Mouse (Mus musculus) mesoderm, embryonic 11.5 days (tissue): Measurements from ENCODE around the gene Tax1bp3.

Experiments
- DNase-seq: peaks from one replicate; pipeline ENCODE4 v3.0.0-alpha.2; 2012; ENCODE audit warnings: low read depth, low spot score

The Tax1bp3 gene

DNA sequence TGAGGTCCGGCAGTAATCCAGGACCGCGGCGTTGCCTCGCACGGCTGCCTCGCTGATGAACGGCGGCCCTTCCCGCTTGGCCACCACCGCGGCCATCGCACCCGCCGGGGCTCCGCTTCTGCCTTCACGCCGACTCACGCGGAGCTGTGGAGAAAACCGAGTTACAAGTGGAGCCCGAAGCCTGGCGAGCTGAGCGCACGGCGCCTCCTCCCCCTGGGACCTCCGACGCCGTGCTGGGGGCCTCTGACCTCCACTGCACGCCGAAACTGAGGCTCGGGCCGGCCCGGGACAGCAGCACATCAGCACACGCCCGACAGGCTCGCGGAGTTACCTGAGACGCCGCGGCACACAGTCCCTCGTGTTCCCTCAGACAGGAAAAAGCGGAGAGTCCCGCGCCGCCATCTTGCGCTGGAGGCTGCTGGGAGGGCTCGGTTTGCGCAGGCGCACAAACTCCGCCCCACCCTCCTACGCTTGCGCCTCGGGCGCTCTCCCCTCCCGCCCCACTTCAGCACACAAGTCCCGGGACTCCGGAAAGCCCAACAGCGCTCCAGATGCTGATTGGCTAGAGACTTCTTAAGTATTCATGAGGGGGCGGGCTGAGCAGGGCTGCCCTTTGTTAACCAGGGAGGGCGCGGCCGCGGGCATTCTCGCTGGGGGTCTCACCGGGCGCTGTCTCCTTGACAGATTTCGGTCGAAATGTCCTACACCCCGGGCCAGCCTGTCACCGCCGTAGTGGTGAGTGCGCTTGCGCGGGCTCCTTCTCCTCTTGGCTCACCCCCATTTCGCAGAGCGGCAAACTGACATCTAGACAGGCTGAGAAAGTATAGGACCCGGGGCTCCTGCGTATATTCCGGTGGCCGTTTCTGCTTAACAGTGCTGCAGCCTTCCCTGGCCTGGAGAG is at the start of gene Tax1bp3, which contains the start of gene Emc6:
Gene Tax1bp3, plus strand, starts transcription at position 476 of the 901 bp plus-strand sequence.
Gene Emc6, minus strand, starts transcription at position 430 of the 901 bp plus-strand sequence.
- peak; percentile 99 for DNase-seq

DNA sequence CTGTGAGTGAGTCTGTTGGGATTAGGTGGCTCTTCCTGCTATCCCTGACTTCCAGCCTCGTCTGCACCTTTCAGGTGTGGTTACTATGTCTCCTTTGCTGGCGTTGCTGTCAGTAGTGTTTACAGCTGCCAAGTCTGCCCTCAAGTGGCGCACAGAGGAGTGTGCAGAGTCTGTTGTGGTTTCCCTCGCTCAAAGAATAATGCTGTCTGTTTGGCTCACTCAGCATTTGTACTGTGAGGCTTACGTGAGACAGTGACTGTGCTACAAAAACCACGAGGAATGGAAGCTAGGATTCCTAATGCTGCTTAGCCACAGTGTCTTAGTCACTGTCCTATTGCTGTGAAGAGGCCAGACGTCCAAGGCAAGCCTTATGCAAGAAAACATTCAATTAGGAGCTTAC is 45.9 kb upstream of the Tax1bp3 start:
- no peak for DNase-seq

DNA sequence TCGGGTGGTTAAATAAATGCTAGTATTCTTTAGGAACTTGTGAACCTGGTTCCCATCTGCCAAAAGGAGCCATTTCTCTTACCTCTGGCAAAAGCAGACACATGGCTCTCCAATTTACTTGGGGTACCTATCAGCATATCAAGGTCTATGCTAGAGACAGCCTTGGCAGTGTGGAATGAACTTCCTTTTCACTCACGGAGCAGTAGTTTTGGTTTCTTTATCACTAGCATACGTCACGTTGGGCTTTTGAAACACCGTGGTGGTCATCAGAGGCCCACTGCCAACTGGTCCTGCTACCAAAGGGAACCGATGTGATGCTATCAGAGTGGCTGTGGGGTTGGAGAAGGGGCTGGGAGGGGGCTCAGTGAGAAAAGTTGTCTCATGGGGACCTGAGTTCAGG is 43.9 kb upstream of the Tax1bp3 start:
- DNase-seq: no peak

DNA sequence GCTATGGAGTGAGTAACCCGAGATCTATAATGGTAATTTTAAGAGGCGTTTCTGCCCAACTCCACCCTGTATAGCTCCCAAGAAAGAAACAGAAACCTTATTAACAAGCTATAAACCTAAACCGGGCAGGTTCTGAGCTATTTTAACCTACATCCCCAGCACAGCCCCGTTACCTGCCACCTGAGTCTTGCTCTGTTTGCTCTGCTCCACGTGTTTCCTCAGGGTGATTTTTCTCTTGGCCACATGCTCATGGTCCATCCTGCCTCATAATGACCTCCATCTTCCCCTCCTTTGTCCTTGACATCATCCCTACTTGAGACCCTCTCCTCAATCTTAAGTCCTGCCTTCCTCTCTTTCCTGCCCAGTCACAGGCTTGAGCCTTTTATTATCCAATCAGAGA is 42.7 kb upstream of the Tax1bp3 start:
- DNase-seq: no peak

DNA sequence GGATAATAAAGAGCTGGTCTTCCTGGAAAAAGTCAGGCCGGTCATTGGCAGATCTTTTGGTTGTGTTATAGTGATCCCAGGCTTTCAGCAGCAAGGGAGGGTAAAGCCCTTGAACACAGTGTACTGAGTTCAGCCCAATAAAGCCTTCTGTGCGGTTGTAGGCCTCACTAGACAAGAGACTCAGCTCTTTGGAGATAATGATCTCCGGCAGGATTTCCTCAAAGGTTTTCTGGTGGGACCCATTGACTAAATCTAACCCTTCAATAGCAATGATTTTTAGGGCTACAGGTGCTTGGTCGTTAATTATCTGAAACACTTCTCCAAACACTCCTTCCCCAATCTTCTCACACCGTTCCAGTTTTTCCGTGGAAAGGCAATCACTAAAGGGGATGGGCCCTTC is 40.3 kb upstream of the Tax1bp3 start:
- no peak for DNase-seq

GRCm38 (mm10) chr11:73137116-73137515 is 39.8 kb upstream of the Tax1bp3 start:
- DNase-seq: no peak

GRCm38 (mm10) chr11:73137591-73138501 is 39.0 kb upstream of the Tax1bp3 start, which contains the start of gene Haspin:
Haspin (minus strand) TSS chr11:73138294.
- DNase-seq: peak; percentile 94

DNA sequence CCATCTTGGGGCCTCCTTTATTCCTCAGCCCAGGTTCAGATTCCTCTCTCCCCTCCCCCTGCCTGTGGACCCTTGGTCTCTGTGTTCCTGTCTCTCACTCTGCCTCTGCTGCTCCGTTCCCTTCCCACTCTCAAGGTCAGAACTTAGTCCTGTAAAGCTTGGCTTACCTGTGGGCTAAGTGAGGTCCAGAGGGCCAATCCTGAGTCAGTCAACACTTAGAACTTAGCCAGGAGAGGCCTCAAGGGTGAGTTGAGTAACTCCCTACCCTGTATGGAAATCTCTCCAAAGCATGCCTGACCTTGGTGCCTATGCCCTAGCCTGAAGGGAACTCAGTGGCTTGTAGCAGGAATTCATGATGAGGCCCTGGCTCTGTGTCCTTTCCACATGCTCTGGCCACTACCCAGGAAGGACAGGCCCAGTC is 32.6 kb upstream of the Tax1bp3 start:
- DNase-seq: no peak

- DNase-seq: no peak
Observed at GRCm38 (mm10) chr11:73146026-73146974, 30.6 kb upstream of the Tax1bp3 start.

DNA sequence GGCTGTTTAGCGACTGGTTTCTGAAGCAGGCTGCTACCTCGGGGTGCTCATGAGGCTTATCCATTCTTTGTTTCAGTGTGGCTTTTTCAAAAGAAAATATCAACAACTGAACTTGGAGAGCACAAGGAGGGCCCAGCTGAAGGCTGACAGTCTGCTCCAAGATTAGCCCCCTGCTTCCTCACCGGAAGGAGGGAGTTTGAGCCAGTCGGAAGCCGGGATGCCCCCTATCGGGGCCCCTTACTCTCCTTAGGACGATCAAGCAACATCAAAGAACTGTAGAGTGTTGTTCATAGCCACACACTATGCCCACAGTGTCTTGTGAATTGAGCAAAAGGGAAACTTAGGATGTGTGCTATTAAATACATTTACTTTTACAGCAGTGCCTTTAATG is 29.9 kb upstream of the Tax1bp3 start:
- DNase-seq: no peak

- no peak for DNase-seq
Observed at GRCm38 (mm10) chr11:73148209-73148608, 28.7 kb upstream of the Tax1bp3 start.

DNA sequence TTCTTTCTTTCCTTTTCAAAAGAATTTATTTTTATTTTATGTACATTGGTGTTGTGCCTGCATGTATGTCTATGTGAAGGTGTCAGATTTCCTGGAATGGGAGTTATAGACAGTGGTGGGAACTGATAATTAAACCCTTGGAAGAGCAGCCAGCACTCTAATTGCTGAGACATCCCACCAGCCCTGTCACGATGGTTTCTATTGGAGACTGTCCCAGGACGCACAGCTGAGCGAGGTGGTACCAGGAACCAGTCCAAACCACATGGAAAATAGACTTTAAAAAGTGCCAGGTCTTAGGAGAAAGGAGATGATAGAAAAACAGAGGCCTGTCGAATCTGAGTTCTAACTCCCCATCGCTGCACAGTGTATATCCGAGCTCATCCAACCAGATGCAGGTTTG is 21.8 kb upstream of the Tax1bp3 start:
- DNase-seq: no peak

DNA sequence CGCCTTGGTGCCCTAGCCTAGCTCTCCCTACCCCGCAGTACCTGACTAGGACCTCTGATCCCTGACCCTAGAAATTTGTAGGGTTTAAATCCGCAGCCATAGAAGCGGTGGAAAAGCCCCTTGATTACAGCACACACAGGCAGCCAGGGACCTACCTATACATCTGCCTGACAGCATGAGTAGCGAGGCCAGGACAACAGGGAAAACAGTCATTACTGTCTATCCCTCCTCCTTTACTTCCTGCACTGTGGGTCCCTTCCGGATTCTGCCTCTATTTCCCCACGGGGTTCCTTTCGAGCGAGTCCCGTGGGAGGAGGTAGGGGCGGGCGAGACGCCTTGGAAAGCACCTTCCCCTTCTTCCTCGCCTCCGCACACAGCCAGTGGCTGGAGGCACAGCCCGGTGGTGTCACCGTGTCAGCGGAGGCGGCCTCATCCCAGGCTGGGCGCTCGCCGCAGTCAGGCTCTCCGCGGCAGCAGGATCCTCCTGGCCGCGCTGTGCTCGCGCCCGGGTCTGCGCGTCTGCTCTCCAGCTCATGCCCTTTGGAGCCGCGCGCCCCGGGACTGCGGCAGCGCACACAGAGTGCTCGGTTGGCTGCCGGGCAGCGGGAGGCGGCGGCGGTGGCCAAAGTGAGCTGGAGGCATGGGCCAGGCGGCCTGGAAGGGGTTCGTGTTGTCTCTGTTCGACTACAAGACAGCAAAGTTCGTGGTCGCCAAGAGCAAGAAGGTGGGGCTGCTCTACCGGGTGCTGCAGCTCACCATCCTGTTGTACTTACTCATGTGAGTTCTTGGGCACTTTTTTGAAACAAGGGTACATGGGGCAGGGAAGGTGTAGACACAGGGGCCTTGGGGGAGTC is 16.7 kb upstream of the Tax1bp3 start, which contains the start of gene P2rx5:
Gene P2rx5, plus strand, starts transcription at position 465 of the 854 bp plus-strand sequence.
- peak; percentile 49 for DNase-seq

DNA sequence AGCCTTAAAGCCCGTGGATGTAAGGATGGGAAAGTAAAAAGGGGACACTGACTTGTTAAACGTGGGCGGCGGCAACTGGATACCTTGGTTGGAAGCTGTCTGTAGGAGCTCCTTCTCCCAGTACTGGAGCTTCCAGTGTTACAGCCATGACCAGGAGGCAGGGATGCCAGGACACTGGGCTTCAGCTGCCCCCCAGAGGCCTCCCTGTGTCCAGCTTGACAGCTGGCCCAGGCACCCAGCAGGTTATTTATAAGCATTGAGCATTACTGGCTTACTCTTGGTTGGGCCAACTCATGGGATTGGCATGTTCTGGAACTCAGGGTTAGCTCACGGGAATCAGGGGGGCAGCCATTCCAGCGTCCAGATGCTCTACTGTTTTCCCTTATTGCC is 16.1 kb upstream of the Tax1bp3 start:
- DNase-seq: peak; percentile 19

- no peak for DNase-seq
Observed at GRCm38 (mm10) chr11:73161616-73162015, 15.3 kb upstream of the Tax1bp3 start.

DNA sequence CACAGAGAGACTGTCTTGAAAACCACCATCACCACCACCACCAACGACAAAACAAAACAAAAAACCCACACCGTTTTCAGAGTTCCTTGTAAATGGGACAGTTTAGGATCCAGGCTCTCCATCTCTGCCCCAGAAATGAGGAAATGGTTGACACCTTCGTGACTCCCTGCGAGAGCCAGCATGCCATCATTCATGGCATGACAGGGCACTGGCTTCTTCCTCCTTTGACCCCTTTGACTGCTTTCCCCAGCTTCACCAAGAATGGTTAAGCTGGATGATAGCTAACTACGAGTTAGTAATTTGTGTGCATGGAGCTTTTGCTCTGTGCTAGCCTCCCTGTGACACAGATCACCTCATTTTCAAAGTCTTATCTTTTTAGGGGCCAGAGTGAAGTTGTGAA is 14.6 kb upstream of the Tax1bp3 start:
- no peak for DNase-seq

GRCm38 (mm10) chr11:73168071-73168470 is 8.8 kb upstream of the Tax1bp3 start:
- DNase-seq: no peak

DNA sequence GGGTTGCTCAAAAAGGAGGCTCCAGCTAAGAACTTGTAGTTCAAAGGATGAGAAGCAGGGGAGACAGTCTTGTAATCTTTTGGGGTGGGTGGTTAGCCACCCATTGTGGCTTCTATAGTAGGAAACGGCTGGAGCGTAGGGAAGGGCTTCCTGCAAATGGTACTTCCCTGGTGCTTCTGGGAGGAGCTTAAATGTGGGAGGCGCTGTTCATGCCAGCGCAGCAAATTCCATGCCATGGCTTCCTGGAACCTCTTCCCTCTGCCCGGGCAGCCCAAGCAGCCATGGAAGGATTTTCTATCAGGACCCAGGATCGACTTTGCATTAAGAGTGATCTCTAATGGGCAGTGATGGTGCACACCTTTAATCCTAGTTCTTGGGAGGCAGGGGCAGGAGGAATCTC is 8.3 kb upstream of the Tax1bp3 start:
- DNase-seq: no peak

DNA sequence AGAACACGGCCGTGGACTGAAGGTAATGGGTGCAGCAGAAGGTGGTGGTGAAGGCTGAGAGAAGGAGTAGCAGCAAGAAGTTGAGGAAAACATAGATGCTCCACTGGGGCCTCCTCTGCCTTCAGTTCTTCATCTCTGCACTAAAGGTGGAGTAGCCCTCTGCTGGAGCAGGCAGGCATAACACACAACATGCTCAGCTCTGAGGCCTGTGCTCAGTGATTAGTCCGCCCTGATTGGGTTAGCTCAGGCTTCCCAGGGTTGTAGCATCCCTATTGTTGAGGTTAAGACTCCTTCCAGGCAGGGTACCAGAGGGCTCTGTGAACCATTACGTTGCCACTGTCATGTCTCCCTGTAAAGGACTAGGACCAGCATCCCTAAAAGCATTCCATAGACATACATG is 7.7 kb upstream of the Tax1bp3 start:
- DNase-seq: peak; percentile 60

- DNase-seq: no peak
Observed at GRCm38 (mm10) chr11:73172186-73172585, 4.7 kb upstream of the Tax1bp3 start.
